Mouse (Mus musculus) spleen, adult 2 months (tissue): ENCODE data around the gene Cadm1. TPM values are rescaled to one million over a fixed set of nuclear protein-coding genes. Genes with fewer than 3 reads are reported as not detected.

ENCODE experiments used
- DNase-seq, 2 experiments: peaks; one replicate each; pipeline versions ENCODE4 v3.0.0 to v3.0.0-alpha.2; 2012 to 2021; ENCODE audit warnings: low spot score in 2 of 2, low read depth in 1 of 2
- H3K27ac ChIP-seq: fragments of 200-500 bp; 2 replicates; pipeline ENCODE4 v1.5.1; 2012; ENCODE audit warnings: low read length, inconsistent platforms; ENCODE audit not compliant: insufficient read depth
- H3K27me3 ChIP-seq: fragments of 200-500 bp; 2 replicates; pipeline ENCODE4 v1.6.1; 2012; ENCODE audit warnings: mild to moderate bottlenecking, moderate library complexity, low read length, inconsistent platforms; ENCODE audit not compliant: control insufficient read depth, insufficient read depth
- H3K36me3 ChIP-seq: fragments of 200-500 bp; 2 replicates; pipeline ENCODE4 v1.6.1; 2012; ENCODE audit warnings: mild to moderate bottlenecking, low read length, inconsistent platforms; ENCODE audit not compliant: control insufficient read depth, insufficient read depth
- H3K4me1 ChIP-seq: fragments of 200-500 bp; 2 replicates; pipeline ENCODE4 v1.6.1; 2011; ENCODE audit warnings: inconsistent platforms; ENCODE audit not compliant: control insufficient read depth, insufficient read depth, insufficient read length
- H3K4me3 ChIP-seq: fragments of 200-500 bp; 2 replicates; pipeline ENCODE4 v1.5.1; 2011; ENCODE audit warnings: mild to moderate bottlenecking, inconsistent platforms; ENCODE audit not compliant: insufficient read depth, insufficient read length; ENCODE audit errors: extremely low read depth
- CTCF ChIP-seq: fragments of 200-500 bp; IDR thresholded peaks from 2 replicates; pipeline ENCODE4 v1.5.1; 2011; ENCODE audit warnings: mild to moderate bottlenecking, inconsistent platforms; ENCODE audit not compliant: insufficient read depth, insufficient read length, insufficient replicate concordance; ENCODE audit errors: extremely low read depth
- POLR2A ChIP-seq: fragments of 200-500 bp; IDR thresholded peaks from 2 replicates; pipeline ENCODE4 v1.6.1; 2011; ENCODE audit warnings: low read depth, low read length, inconsistent platforms
- WGBS: fragments of 180-500 bp; shearing (Covaris S2); methylation state at CpG from one replicate; pipeline ENCODE4 v1.1.7; 2018; 5-methylcytosine and 5-hydroxymethylcytosine counted together
- polyA plus RNA-seq: library from polyadenylated mRNA; depleted of rRNA; stranded (reverse); fragments of >200 nt; gene quantifications from 2 replicates; pipeline ENCODE4 v1.2.3, GENCODE M21; 2012

Cadm1 gene
- polyA plus RNA-seq, 1 experiment, result 13.0 TPM

DNA sequence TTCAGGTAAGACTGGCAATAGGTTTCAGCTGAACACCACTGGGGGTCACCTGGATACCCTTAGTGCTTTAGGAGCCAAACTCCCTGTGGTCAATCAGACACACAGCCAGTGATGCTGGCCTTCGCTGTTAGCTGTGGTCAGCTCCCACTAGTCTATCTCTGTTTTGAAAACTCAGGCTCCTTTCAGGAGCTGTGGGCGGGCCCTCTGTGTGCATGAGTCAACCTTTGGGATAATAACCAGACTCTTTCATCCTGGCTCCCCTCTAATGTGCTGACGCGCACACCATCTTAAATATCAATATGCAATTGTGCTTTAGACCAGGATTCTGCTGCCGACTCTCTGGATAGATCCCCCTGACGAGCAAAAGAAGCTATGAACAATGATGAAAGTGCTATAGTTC is 200.3 kb downstream of the Cadm1 start:
- TF ChIP-seq POLR2A (no peak), CTCF (no peak)
- H3K27ac ChIP-seq, result no peak overlapping the region
- H3K27me3 ChIP-seq, result no peaks in the 10 kb centered on the region
- H3K4me3 ChIP-seq, result no peak overlapping the region
- no peaks in the 10 kb centered on the region for H3K36me3 ChIP-seq
- whole genome bisulfite sequencing, result 93% methylated on average over 6 of the region's 6 CpGs
- peaks cover 2% of the 10 kb centered on the region; the same call in 1 of the 2 replicates for H3K4me1 ChIP-seq
- no peak for DNase-seq

DNA sequence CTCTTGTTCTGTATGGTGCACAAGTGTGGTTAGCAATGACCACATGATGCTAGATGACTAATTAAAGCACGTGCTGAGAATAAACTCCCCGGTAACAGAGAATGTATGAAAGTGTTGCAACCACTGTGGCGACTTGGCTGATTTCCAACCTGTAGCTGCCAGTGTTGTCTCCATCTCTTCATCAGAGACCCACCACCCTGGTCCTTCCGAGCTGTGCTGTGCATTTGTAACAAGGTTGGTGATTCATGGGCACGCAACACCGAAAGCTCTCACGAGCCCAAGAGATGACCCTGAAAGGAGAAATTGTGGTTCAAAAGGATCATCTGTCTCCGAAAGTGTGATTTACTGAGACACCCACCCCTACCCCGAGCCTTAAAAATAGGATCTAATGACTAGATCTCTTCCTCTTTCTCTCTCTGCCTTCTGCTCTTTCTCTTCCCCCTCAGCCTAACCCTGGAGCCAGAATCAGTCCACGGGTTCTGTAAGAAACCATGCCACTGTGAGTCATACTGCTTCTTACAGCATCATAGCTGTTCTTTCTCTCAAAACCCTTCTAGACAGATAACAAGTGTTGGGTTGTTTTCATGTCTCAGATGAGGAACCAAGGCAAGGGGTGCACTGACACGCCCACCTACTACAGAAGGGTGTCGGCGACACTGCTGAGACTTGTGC is 203.9 kb downstream of the Cadm1 start:
- no peaks in the 10 kb centered on the region for H3K36me3 ChIP-seq
- H3K4me3 ChIP-seq, result no peak overlapping the region
- no peaks in the 10 kb centered on the region for H3K4me1 ChIP-seq
- TF ChIP-seq CTCF (no peak), POLR2A (no peak)
- peak overlapping the region; percentile 26; the same call in 1 of the 2 replicates for H3K27ac ChIP-seq
- whole genome bisulfite sequencing, result 22% methylated on average over 13 of the region's 13 CpGs
- H3K27me3 ChIP-seq, result no peaks in the 10 kb centered on the region
- DNase-seq, result peak in 1 of 2 experiments; percentile 11

DNA sequence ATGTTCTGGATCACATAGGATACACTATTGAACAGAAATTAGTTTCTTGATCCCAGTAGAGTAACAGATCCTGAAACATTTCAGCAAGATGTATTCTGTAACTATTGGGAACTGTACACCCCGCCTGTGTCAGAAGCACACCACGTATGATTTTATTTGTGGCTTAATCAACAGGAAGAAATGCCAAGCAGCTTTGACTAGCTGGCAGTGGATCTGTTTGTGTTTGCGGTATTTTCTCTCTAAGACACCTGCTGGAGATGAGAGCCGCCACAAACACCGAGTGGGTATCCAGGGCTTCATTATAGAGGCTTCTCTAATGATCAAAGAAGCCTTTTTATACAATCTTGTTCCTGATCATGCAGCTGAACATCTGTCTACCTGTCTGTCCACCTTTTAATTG is 204.9 kb downstream of the Cadm1 start:
- Histone ChIP-seq H3K27me3 (no peaks in the 10 kb centered on the region), H3K27ac (no peak overlapping the region), H3K4me3 (no peak overlapping the region), H3K4me1 (peaks cover 2% of the 10 kb centered on the region; the same call in 1 of the 2 replicates), H3K36me3 (no peaks in the 10 kb centered on the region)
- DNase-seq, result no peak
- TF ChIP-seq POLR2A, result no peak
- TF ChIP-seq CTCF, result no peak
- WGBS, result 82% methylated on average over 5 of the region's 5 CpGs

DNA sequence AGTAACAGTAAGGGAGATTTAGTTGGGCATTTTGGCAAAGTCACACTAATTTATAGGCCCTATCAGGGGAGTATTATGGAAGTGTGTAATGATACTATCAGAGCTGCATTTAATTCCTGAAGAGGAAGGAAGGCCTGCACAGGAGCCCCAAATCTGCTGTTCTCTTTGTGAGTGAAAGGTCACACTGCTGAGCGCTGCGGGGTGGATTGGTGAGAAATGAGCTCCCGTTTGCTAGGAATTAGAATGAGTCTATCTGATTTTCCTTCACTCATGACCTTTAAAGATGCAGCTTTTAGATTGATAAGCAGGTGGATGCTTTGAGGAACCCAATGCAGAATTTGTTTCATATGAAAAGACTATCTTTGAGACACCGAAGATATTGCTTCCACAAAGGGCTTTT is 208.8 kb downstream of the Cadm1 start:
- H3K4me1 ChIP-seq, result peaks cover 2% of the 10 kb centered on the region; the same call in 1 of the 2 replicates
- DNase-seq, result no peak
- TF ChIP-seq CTCF (no peak), POLR2A (no peak)
- H3K4me3 ChIP-seq, result no peak overlapping the region
- WGBS, result 67% methylated on average over 4 of the region's 4 CpGs
- no peaks in the 10 kb centered on the region for H3K36me3 ChIP-seq
- H3K27ac ChIP-seq, result no peak overlapping the region
- H3K27me3 ChIP-seq, result no peaks in the 10 kb centered on the region

DNA sequence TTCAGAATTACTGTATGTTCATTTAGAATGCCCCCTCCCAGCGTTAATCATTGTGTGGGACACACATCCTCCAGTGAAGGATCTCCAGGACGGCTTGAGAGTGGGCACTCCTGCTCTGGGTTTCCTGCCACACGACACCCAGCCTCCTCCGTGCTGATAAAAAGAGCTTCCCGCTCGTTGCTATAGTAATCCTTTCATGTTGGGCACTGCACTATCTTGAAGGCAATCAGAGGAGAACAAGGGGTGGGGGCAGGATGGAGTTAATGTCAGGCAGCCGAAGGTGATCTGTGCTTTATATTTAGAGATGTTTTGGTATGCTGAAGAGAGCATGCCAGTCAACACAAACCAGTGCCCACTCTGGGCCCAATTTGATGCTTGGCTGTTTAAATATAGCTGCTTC is 209.3 kb downstream of the Cadm1 start:
- no peaks in the 10 kb centered on the region for H3K27me3 ChIP-seq
- H3K27ac ChIP-seq, result no peak overlapping the region
- 24% methylated on average over 7 of the region's 7 CpGs for WGBS
- H3K4me3 ChIP-seq, result no peak overlapping the region
- no peak for DNase-seq
- H3K36me3 ChIP-seq, result no peaks in the 10 kb centered on the region
- peaks cover 2% of the 10 kb centered on the region; the same call in 1 of the 2 replicates for H3K4me1 ChIP-seq
- TF ChIP-seq CTCF, result no peak
- TF ChIP-seq POLR2A, result no peak

DNA sequence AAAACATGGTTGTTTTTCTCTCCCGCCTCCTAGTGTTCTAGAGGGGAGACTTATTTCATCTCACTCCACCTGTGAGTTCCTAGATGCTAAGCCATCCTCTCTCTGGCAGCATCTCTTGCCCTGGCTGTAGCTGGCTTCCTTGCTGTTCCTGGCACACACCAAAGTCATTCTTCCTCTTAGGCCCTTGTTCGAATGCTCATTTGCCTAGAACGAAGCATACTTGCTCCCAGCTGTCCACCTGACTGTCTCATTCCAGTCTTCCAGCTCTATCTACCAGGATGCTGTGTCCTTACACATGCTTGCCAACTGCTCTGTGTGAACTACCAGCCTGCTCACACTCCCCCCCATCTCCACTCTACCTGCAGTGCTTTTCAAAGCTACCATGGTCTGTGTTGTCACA is 211.8 kb downstream of the Cadm1 start:
- TF ChIP-seq POLR2A, result no peak
- TF ChIP-seq CTCF, result no peak
- peaks cover 2% of the 10 kb centered on the region; the same call in 1 of the 2 replicates for H3K4me1 ChIP-seq
- DNase-seq, result no peak
- H3K27me3 ChIP-seq, result no peaks in the 10 kb centered on the region
- no peak overlapping the region for H3K27ac ChIP-seq
- H3K4me3 ChIP-seq, result no peak overlapping the region
- no peaks in the 10 kb centered on the region for H3K36me3 ChIP-seq
- WGBS, result 93% methylated on average over 3 of the region's 3 CpGs

DNA sequence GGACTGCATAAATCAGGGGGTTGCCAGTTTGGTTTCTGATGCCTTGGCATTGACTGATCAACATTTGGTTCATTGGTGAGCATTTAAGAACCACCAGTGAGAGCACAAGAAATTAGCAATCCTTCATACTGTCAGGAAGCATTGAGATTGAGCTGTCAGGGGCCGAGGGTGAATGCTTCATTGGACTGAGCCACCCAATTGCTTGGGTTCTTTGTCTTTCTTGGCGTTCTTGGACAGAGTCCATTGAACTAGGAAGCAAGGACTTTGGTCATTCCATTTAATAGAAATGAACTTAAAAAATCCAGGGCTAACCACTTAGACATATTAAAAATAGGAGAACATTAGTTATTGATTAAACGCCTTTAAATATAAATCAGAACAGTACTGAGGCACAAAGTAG is 214.9 kb downstream of the Cadm1 start:
- H3K4me3 ChIP-seq, result no peak overlapping the region
- no peaks in the 10 kb centered on the region for H3K27me3 ChIP-seq
- no peaks in the 10 kb centered on the region for H3K4me1 ChIP-seq
- no peak for DNase-seq
- 89% methylated on average over 3 of the region's 3 CpGs for WGBS
- no peak overlapping the region for H3K27ac ChIP-seq
- TF ChIP-seq CTCF (no peak), POLR2A (no peak)
- H3K36me3 ChIP-seq, result no peaks in the 10 kb centered on the region
